Mouse (Mus musculus) heart, adult 2 months (tissue): ENCODE results near the gene Bmp2k.

Experiments
- CTCF ChIP-seq: fragments of 200-600 bp; IDR thresholded peaks from 2 replicates; pipeline ENCODE4 v1.8.1; 2022; ENCODE audit warnings: antibody characterized with exemption, mild to moderate bottlenecking, moderate library complexity
- POLR2A ChIP-seq: fragments of 200-500 bp; IDR thresholded peaks from 2 replicates; pipeline ENCODE4 v1.6.1; 2011; ENCODE audit warnings: mild to moderate bottlenecking, low read depth, low read length, control low read depth; ENCODE audit not compliant: insufficient read depth

DNA sequence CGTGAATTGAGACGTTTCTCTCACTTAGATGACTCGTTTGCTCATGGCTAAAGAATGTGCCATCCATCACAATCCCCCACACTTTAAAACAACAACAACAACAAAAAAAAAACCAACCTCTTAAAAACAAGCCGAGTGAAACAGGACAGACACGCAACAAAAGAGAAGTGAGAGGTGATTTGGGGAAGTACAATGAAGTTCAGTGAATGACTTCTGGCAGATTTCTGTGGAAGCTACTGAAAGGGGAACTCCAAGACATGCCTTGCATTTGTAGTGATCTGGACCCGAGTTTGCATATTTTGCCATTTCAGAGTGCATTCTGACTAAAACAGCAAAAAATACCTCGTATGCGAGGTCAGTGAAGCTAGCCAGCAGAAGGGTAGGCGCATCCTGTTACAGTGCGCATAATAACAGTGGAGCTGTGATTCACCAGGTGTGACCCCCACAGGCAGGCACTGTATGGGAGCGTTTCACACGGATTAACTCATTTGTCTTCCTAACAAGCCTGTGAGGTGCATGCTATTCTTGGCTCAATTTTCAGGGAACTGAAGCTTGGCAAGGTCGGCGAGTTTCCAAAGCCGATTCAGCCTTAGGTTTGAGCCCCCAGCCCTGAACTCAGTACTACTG, 17.4 kb upstream of the Bmp2k start:
- TF ChIP-seq POLR2A, result no peak
- TF ChIP-seq CTCF, result no peak
